Mouse (Mus musculus) gastrocnemius, postnatal 36 days (tissue): ENCODE data around the gene Zbtb40. TPM values are rescaled to one million over a fixed set of nuclear protein-coding genes. Genes with fewer than 3 reads are reported as not detected.

Experiments used
- DNase-seq, 2 experiments: peaks; one replicate each; pipeline ENCODE4 v3.0.0; 2022
- intact Hi-C: fragments of 180-260 bp; cut with DNase I; formaldehyde crosslinking; loops from one replicate; pipeline ENCODE4 v1.15.1; 2025
- long read RNA-seq, 2 experiments: library from polyadenylated mRNA; stranded (forward); transcript quantifications; one replicate each; pipeline ENCODE4 v2.0.0; 2021
- total RNA-seq, 2 experiments: library from RNA; stranded (reverse); gene quantifications; 2 replicates each; pipeline ENCODE4 v1.2.3; 2021

Gene Zbtb40
- total RNA-seq: 1 to 10 TPM; 6.5 to 7.3 TPM
- long read RNA-seq, experiment 1: 0 reads
- long read RNA-seq, experiment 2, partial matches to known transcripts: 0 of 1 reads
- long read RNA-seq, experiment 2, other reads (novel, unspliced or antisense): 1 of 1 reads

DNA sequence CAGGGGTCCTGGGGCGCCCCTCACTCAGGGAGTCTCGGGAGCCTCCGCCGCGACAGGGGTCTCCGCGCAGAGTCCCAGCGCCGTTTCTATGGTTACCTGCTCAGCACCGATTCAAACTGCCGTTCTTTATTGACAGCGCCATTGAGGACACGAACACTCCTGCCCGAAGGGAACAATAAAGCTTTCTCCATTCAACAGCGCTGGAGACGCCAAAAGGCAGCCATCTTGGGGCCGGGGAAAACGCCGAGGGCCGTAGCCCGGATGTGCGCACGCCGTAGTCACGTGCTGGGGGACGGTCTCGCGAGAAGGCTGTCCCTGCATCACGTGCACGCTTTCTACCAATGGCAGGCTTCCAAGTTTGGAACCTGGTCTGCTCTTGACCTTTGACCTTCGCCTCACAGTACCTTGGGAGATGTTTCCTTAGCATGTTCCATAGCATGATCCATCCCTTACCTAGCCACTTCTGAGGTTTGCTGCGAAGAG, at the start of gene Zbtb40:
Gene Zbtb40, minus strand, starts transcription at position 252 of the 483 bp plus-strand sequence.
- peak; percentile 79 to 85 for DNase-seq
- intact Hi-C loops: no loop called here

DNA sequence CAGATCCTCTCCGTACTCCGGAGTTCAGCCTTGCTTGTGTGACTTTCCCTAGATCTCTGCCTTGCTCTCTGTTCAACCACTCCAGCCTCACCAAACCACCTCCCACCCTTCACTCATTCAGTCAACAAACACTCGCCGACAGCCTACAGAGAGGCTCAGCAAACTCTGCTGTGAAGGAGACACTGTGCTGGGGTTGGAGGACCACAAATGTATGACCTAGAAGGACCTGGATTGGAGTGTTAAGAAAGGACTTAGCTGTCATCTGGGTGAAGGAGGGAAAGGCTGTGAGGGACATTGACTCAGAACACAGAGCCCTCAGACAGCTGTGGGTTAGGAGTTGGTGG, 49.4 kb upstream of the Zbtb40 start:
- DNase-seq: no peak
- intact Hi-C loops: no loop called here

DNA sequence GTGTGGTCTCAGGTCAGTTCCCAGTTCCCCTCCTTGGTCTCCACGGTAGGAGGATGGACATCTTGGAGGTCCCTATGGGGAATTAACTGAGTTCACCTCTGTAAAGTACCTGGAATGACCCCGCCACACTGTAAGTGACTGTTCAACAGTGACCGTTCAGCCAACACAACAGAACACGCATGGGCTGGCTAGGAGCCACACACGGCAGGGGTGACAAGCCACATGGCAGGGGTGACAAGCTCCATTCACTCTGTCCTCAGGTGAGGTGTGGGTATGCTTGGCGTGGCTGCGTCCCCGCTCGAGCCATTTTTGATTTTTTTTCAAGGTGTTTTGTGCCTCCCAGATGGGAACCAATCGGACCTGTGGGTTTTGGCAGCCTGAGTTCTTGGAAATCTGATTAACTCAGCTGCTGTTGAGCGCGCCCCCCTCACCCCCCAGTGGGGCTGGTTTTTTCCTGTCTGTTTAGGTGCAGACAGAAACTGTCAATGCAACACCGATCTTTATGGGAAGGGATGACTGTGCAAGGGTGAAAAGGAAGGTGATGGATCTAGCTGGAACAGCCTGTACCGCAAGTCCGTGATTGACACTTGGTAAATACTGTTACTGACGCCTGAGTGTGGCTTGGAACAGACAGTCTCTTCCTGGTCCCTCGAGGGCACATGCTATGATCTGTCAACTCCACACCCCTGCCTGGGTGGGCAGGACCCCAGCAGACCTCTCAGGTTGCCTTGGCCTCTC, 48.8 kb upstream of the Zbtb40 start:
- intact Hi-C loops: no loop called here
- DNase-seq: no peak

DNA sequence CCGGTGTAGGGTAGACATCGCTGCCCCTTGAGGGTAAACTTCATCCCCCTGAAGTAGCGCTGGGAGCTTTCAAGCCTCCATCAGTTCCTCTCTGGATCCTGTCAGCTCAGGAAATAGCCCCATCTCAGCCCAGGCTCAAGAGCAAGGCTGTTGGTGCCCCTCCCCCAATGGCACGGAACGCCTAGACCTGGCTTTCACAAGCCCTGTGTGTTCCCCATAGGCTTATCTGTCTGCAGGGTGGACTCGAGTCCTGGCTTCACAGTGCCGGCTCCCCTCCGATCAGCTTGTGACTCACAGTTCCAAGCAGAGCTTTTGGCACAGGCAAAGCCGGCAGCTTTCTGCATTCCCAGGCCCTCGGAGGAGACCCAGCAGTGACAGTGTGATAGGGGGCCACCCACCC, 47.8 kb upstream of the Zbtb40 start:
- intact Hi-C loops: no loop called here
- no peak for DNase-seq

DNA sequence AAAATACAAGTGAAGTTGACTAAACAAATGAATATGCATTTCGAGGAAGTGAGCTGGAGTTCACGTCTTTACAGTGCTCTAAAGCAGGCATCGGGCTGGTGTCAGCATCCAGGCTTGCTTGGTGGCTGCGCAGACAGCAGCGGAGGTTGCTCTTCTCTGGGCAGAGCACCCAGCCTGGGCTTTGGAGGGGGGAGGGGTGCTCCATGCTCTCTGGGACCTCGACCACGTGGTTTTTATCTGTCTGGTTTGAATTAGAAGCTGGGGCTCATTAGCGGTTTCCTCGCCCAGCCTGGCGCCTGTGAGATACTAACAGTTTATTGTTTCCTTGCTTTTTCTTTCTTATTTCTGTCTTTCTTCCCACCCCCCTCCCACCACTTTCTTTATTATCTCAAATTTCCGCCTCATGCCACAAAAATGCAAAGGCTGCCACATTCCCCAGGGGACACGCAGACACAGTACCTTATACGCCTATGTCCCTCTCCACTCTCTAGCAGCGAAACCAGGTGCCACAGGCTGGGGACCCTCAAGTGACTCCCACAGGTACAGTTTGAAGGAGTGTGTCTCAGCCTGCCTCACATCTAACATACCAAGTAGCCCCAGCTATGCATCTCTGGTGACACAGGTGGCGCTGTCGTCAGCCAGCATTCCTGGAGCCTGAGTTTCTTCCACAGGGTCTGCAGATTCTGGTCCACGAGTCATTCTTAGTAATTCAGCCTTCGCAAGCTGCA, 36.6 kb upstream of the Zbtb40 start:
- intact Hi-C loops: no loop called here
- DNase-seq: no peak

DNA sequence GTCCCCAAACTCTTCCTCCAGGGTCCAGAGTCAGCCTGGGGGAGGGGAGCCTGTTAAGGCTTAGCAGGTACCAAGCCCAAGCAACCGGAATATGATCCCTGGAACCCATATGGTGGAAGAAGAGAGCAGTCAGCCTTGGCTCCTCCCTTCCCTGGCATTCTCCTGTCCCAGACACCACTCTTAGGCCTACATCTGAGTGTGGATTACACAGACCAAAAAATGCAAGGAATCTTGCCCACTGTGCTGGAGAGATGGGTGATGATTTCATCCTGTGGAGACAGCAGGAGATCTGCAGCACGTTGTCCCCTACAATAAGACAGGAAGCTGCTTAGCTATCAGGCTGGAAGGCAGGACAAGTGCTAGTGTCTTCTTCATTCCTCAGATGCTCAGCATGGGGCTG, 34.3 kb upstream of the Zbtb40 start:
- intact Hi-C loops: no loop called here
- no peak for DNase-seq

DNA sequence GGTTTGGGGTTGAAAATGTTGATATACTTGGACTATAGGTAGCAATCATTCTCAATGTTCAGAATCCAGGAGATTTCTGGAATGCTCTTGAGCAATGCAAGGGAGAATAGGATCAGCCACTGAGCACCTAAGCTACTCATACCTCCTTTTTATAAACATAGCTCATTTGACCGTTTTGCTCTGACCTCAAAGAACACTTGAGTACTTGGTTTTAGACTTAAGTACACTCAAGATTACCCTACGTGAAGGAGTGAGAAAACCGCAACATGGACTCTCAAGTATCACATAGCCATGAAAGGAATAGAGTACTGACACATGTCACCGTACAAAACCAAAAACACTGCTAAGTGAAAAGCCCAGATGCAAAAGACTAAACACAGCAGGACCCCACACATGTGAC, 32.8 kb upstream of the Zbtb40 start:
- DNase-seq: no peak
- intact Hi-C loops: no loop called here

DNA sequence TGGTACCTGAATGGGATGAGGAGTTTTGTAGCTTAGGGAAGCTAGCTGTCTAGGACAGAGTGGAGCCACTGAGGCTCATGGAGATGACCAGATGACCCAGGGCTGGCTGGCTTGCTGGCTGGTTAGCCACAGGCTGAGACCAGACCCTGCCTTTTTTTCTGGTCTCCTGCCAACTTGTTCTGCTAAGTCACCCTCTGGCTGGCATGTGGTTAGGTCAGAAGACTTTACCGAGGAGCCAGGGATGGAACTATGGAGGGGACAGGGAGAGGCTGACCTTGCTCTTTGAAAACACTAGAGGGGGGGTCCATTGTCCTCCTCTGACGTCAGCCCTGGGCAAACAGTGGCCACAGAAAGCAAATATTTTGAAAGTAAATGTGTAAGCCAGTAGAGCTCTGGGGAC, 28.6 kb upstream of the Zbtb40 start:
- intact Hi-C loops: loop anchor here (2.0 to 5.0 kb wide), 3 partner anchors 85 to 232 kb away; no protein-coding TSS in a partner anchor
- no peak for DNase-seq

DNA sequence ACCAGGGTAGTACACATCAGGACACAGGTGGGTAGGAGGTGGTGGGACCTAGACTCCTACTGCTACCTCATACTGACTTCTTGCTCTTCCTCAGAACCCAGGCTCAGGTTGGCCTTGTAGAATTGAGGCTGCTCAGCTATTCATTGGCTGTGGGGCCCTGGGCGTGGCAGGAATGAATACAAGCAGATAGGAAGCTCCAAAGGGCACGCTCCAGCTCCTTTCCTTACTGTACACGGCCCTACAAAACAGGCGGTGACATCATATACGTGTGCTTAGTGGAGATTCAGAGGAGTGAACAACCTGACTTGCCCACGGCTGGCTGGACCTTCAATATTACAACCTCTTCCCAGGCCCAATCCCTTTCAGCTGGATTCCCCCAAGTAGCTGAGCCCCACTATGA, 22.6 kb upstream of the Zbtb40 start:
- DNase-seq: no peak
- intact Hi-C loops: loop anchor here (5.0 kb wide), 2 partner anchors 164 to 229 kb away; no protein-coding TSS in a partner anchor

DNA sequence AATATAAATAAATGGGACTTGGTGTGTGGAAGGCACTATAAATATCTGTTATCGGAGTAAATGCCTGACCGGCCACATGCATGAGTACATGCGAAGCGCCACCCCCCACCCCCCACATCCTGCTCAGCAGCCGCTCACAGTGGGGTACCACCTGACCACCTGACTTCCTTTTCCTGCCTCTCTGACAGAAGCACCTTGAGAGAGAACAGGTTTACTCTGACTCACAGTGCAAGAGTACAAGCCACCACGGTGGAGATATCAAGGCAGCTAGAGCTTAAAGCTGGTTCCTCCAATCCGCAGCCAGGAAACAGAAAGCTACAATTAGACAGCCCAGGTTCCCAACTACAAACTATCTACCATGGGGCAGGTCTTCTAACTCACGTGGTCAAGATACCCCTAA, 19.9 kb upstream of the Zbtb40 start:
- DNase-seq: no peak
- intact Hi-C loops: no loop called here

DNA sequence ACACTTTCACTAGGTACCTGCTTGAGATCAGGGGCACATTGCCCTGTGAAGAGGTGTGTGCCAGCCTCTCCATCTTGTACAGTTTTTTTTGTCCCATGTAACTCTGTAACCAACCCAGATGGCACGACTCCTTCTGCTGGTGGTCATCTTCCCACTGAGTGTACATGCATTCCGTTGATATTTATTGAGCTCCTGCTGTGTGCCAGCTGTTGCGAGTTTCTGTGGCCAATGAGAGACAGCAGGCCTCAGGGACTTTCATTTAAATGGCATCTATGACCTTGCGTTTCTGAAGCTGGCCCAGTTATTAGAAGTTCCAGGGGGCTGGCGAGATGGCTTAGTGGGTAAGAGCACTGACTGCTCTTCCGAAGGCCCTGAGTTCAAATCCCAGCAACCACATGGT, 17.2 kb upstream of the Zbtb40 start:
- no peak for DNase-seq
- intact Hi-C loops: no loop called here

DNA sequence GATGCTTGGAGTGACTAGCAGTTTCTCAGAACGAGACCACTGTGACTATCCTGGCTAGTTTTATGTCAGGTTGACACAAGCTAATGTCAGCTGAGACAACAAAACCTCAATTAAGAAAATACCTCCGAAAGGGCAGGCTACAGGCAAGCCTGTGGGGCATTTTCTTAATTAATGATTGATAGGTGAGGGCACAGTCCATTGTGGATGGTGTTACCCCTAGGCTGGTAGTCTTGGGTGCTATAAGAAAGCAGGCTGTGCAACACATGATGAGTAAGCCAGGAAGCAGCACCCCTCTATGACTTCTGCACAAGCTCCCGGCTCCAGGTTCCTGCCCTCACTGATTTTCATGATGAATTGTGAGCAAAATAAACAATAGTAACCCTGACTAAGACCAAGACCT, 6.3 kb upstream of the Zbtb40 start:
- no peak for DNase-seq
- intact Hi-C loops: no loop called here

DNA sequence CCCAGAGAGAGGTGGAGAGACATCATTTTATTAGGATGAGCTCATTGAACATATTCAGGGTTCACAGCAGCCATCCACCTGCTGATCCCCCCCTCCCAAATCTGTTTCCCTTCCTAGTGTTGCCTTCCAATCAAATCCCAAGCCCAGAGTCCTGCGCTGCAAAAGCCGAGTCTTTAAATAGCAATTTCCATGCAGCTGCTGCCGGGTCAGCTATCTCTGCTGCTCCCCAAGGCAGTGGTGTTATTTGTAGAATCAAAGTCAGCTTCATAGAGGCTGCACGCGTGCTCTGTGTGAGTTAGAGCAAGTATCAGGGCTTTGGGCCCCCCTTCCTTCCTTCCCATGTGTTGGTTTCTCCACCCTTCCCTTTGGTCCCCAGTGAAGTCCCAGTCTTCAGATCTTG, 5.2 kb upstream of the Zbtb40 start:
- intact Hi-C loops: no loop called here
- no peak for DNase-seq

DNA sequence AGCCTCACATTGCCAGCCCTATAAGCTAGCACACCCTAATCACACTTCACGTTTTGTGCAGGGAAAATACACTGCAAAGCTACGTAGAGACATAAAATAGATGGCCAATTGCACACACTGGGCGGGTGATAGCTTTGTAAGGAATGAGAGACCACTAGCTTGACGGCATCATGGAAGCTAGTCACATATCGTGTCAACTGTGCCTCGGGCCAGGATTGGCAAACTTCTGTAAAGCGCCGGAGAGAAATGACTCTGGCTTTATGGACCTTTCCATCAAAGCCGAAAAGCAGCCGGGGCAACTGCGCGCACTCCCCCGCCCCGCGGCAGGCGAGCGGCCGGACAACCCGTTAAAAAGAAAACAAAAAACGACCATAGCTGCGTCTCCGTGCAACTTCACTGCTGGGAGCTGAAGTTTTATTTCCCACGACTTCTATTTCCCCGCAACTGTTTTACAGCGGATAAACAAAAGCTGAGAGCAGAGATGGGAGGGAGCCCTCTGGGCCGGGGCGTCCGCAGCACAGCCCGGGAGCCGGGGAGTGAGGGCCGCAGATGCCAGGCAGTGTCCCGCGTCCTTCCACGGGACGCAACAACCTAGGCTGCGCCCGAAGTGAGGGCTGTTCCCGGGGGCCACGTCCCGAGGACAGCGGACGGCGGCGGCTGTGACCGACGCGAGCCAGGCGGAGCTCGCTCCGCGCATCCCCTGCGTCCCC, 606 bp downstream of the Zbtb40 start:
- DNase-seq: no peak
- intact Hi-C loops: no loop called here

DNA sequence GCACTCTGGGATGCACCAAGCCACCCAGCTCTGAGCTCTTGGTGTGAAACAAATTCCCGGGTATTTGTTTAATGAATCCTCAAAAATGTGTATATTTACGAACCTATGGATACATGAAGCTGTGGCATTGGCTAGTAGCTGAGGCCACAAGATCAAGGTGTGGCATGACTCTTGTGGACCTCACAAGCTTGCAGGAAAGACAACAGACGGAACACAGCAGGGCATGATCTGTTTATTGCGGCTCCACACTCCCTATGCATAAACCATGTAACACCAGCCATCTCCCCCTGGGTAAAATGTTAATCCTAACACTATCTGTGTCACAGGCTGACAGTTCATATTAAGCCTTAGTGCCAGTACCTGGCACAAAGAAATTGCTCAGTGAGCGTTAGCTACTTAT, 2.5 kb downstream of the Zbtb40 start:
- intact Hi-C loops: no loop called here
- DNase-seq: no peak

DNA sequence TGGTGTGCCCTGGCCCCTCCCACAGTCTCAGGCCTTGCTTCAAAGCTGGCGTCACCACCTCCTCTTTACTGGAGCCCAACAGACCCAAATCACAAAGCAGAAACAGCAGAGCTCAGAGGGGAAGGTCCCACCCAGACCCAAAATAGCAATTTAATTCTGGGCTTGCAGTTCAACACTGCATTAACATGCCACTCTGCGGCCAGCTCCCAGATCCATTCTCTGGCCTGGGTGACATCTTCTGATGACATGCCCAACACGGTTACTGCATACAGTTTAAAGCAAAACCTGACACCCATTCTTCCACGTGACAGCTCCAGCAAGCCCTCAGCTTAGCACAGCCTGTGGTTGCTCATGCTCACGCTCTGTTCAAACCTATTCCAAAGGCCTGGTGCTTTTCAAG, 4.1 kb downstream of the Zbtb40 start:
- intact Hi-C loops: no loop called here
- no peak for DNase-seq

DNA sequence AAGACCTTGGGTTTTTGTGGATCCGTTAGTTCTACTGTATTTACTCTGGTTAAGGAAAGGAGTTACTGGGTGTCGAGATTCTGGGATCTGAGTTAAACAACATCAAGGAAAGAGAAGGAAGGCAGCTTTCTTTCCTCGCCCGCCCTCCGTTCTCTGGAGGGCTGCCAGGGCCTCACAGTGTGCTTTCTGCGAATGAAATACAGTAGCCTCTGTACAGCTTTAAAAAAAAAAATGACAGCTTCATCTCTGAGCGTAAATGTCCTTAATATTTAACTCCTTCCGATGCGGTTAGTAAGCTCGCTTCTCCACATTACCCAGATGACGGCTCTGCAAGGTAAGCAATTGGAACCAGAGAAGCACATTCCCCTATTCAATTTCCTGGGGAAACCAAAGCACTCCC, 4.8 kb downstream of the Zbtb40 start:
- no peak for DNase-seq
- intact Hi-C loops: no loop called here

DNA sequence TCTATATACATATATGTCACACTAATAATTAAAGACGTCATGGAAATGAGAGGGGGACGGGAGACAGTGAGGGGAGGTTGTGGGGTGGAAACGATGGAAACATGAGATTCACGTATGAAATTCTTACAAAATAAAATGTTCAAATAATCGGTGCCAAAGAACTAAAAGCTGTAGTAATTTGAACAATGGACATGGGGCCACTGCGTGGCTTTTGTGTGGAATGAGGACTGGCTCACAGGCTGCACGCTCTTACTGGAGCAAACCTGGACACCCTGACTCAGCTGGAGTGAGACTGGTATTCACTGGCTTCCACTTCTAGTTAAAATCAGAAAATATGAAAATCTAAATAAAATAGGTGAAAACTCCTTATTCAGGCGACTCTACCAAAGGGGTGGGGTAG, 6.6 kb downstream of the Zbtb40 start:
- intact Hi-C loops: no loop called here
- no peak for DNase-seq

DNA sequence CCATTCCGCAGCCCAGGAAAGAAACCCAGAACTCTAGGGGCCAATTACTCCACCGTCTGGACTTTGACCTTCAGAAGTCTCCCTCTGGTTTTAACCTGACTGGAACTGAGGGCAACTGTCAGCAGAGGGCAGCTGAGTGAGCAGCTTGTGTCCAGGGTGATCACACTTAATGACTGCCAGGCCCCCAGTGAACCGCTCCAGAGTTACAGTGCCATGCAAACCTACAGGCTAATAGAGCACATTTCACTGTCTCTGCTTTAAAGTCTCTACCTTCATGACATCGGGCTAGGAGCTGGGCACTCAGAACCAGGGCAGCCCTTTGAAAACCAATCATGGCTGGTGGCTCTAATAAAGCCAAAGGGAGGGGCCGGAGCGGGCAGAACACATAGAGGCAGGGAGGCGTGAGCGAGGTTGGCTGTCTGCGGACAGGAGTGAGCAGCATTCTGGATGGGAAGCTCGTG, 7.4 kb downstream of the Zbtb40 start:
- no peak for DNase-seq
- intact Hi-C loops: no loop called here

DNA sequence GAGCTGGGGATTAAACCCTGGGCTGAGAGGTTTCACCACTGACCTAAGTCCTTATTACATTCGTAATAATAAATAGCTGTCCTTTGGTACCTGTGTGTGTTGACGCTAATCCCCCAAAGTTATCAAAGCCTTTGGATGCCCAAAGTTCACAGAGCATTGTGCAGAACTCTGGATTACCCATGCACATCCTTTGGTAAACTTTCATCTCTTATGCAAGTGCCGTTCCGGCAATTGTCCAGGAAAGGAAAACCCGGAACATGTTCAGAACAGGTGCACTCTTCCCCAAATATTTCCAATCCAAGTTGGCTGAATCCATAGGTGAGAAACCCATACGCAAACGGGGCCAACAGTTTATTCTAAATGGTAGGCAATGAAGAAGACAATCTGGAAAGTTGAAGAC, 9.2 kb downstream of the Zbtb40 start:
- intact Hi-C loops: no loop called here
- no peak for DNase-seq

DNA sequence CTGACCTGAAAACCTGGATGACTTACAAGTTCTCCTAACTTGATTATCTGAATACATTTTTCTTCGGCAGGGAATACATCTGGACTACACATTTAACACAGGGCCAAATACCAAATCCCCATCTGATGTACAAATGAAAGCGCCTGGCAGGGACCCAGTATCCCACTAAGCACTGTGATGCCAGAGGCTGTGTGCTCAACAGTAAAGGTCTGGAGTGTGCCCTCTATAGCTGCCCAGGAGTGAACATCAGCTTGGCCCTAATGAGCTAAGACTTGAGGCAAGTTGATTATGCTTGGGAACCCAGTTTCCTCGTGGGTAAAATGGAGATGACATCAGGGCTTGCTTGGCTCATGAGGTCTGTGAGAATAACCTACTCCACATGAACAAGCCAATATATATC, 10.1 kb downstream of the Zbtb40 start:
- intact Hi-C loops: no loop called here
- DNase-seq: no peak
